Mouse (Mus musculus): ENCODE results near the gene Ergic1.

- TF ChIP-seq CTCF (IDR thresholded peaks at IDR 0.05; ENCODE audit: extremely low read depth, insufficient read length, insufficient replicate concordance, low read depth, low read length), result no peak
- no peak for TF ChIP-seq POLR2A (IDR thresholded peaks at IDR 0.05; ENCODE audit: low read depth, low read length)
These were observed 132.9 kb downstream of the Ergic1 start for GRCm38 (mm10) chr17:26694171-26694570.
